Mouse (Mus musculus) heart, postnatal 0 days (tissue): ENCODE data around the gene Atf5. TPM values are rescaled to one million over a fixed set of nuclear protein-coding genes. Genes with fewer than 3 reads are reported as not detected.

Experiments
- ATAC-seq: fragments of 200-750 bp; cut with Nextera tagmentation; 2 replicates; pipeline ENCODE4 v1.8.0; 2017; ENCODE audit warnings: low read depth, moderate number of reproducible peaks, moderate library complexity; ENCODE audit not compliant: insufficient read depth
- DNase-seq: peaks from one replicate; pipeline ENCODE4 v3.0.0-alpha.2; 2016; ENCODE audit warnings: low spot score
- H3K27ac ChIP-seq: fragments of 300-500 bp; sonication (generic); 2 replicates; pipeline ENCODE4 v1.5.1; 2014; ENCODE audit warnings: low read depth, mild to moderate bottlenecking
- H3K27me3 ChIP-seq: fragments of 300-500 bp; sonication (generic); 2 replicates; pipeline ENCODE4 v1.6.1; 2014; ENCODE audit warnings: low read length, mixed read lengths; ENCODE audit not compliant: control insufficient read depth, insufficient read depth
- H3K36me3 ChIP-seq: fragments of 300-500 bp; sonication (generic); replicated peaks from 2 replicates; pipeline ENCODE4 v1.6.1; 2014; ENCODE audit warnings: low read length, mixed read lengths; ENCODE audit not compliant: control insufficient read depth, insufficient read depth
- H3K4me1 ChIP-seq: fragments of 300-500 bp; sonication (generic); 2 replicates; pipeline ENCODE4 v1.6.1; 2014; ENCODE audit warnings: antibody characterized with exemption; ENCODE audit not compliant: control insufficient read depth, insufficient read depth
- H3K4me2 ChIP-seq: fragments of 300-500 bp; sonication (generic); 2 replicates; pipeline ENCODE4 v1.6.1; 2014; ENCODE audit warnings: low read depth, mild to moderate bottlenecking, low read length, moderate library complexity
- H3K4me3 ChIP-seq: fragments of 300-500 bp; sonication (generic); 2 replicates; pipeline ENCODE4 v1.5.1; 2014; ENCODE audit warnings: low read depth, low read length
- H3K9ac ChIP-seq: fragments of 300-500 bp; sonication (generic); replicated peaks from 2 replicates; pipeline ENCODE4 v1.6.1; 2014; ENCODE audit warnings: low read depth, low read length, mixed read lengths
- H3K9me3 ChIP-seq: fragments of 300-500 bp; sonication (generic); replicated peaks from 2 replicates; pipeline ENCODE4 v1.6.1; 2016; ENCODE audit warnings: low read length; ENCODE audit not compliant: control insufficient read depth
- CTCF ChIP-seq: IDR thresholded peaks from 2 replicates; pipeline ENCODE4 v1.5.1; 2016; ENCODE audit warnings: antibody characterized with exemption, control low read depth, low read depth
- EP300 ChIP-seq: IDR thresholded peaks from 2 replicates; pipeline ENCODE4 v1.6.1; 2016; ENCODE audit warnings: antibody characterized with exemption, low read depth
- WGBS: fragments of 180-500 bp; shearing (Covaris S2); extraction: QIAGEN DNeasy Blood & Tissue Kit; methylation state at CpG from one replicate; pipeline ENCODE4 v1.1.7; 2014; 5-methylcytosine and 5-hydroxymethylcytosine counted together
- polyA plus RNA-seq: library from polyadenylated mRNA; unstranded; fragments of >200 nt; fragmentation: Nextera tagmentation; extraction: Ambion mirVana; gene quantifications from 2 replicates; pipeline ENCODE4 v1.2.1, GENCODE M21; 2015
- total RNA-seq: library from RNA; depleted of rRNA; stranded (reverse); fragments of >200 nt; gene quantifications from 2 replicates; pipeline ENCODE4 v1.2.3, GENCODE M21; 2014; ENCODE audit warnings: low replicate concordance

Gene Atf5
- total and polyA plus RNA-seq, 2 experiments from 2014 or later: 3.0 to 16.0 TPM

- WGBS: 85% methylated on average over 36 of the region's 36 CpGs
- no peak overlapping the region for H3K4me3 ChIP-seq
- no peak overlapping the region for H3K4me2 ChIP-seq
- no peaks in the 10 kb centered on the region for H3K9me3 ChIP-seq
- no peak overlapping the region for H3K27ac ChIP-seq
- DNase-seq (no peak), ATAC-seq (no peak)
- no peaks in the 10 kb centered on the region for H3K27me3 ChIP-seq
- peaks cover 33% of the 10 kb centered on the region for H3K4me1 ChIP-seq
- no peak for TF ChIP-seq EP300
- TF ChIP-seq CTCF: no peak
- H3K36me3 ChIP-seq: 0 out of 2 replicates have a peak, but pooled peaks cover 4% of the 10 kb centered on the region
- H3K9ac ChIP-seq: no peak overlapping the region
Measured at GRCm38 (mm10) chr7:44852259-44853027, 36.0 kb upstream of the Atf5 start.

- DNase-seq: no peak
- TF ChIP-seq CTCF (no peak), EP300 (no peak)
- peaks cover 34% of the 10 kb centered on the region for H3K4me1 ChIP-seq
- peaks cover 7% of the 10 kb centered on the region for H3K36me3 ChIP-seq
- H3K4me2 ChIP-seq: no peak overlapping the region
- no peak overlapping the region for H3K27ac ChIP-seq
- no peak overlapping the region for H3K9ac ChIP-seq
- 88% methylated on average over 12 of the region's 12 CpGs for WGBS
- H3K9me3 ChIP-seq: no peaks in the 10 kb centered on the region
- H3K27me3 ChIP-seq: no peaks in the 10 kb centered on the region
- H3K4me3 ChIP-seq: no peak overlapping the region
- ATAC-seq: no peak
Measured at GRCm38 (mm10) chr7:44851625-44852234, 35.3 kb upstream of the Atf5 start.

GRCm38 (mm10) chr7:44850789-44851624 is 34.5 kb upstream of the Atf5 start:
- Histone ChIP-seq H3K4me2 (peak overlapping the region; percentile 82), H3K36me3 (peaks cover 14% of the 10 kb centered on the region)

GRCm38 (mm10) chr7:44850146-44850545 is 33.7 kb upstream of the Atf5 start:
- Histone ChIP-seq H3K27me3 (no peaks in the 10 kb centered on the region), H3K36me3 (peaks cover 23% of the 10 kb centered on the region), H3K4me1 (peaks cover 25% of the 10 kb centered on the region), H3K9ac (peak overlapping the region; percentile 83), H3K27ac (peak overlapping the region; percentile 98), H3K4me3 (peak overlapping the region; percentile 81), H3K9me3 (no peaks in the 10 kb centered on the region), H3K4me2 (peak overlapping the region; percentile 82)
- TF ChIP-seq EP300: no peak; the same call in 1 of the 2 replicates
- TF ChIP-seq CTCF: no peak
- DNase-seq (peak; percentile 63), ATAC-seq (peak; percentile 15)
- 0% methylated on average over 32 of the region's 33 CpGs for WGBS

More at GRCm38 (mm10) chr7:44850789-44851624, 34.5 kb upstream of the Atf5 start:
- DNase-seq: no peak
- Histone ChIP-seq H3K27me3 (no peaks in the 10 kb centered on the region), H3K27ac (peak overlapping the region; percentile 98), H3K9me3 (no peaks in the 10 kb centered on the region), H3K4me1 (peaks cover 28% of the 10 kb centered on the region), H3K4me3 (peak overlapping the region; percentile 81), H3K9ac (peak overlapping the region; percentile 83)
- TF ChIP-seq CTCF (no peak), EP300 (no peak)
- 56% methylated on average over 8 of the region's 8 CpGs for WGBS
- no peak for ATAC-seq

- under 1% methylated on average over 41 of the region's 41 CpGs for WGBS
- Histone ChIP-seq H3K9ac (peak overlapping the region; percentile 83), H3K4me1 (peaks cover 21% of the 10 kb centered on the region), H3K36me3 (peaks cover 29% of the 10 kb centered on the region), H3K4me2 (peak overlapping the region; percentile 82), H3K27me3 (no peaks in the 10 kb centered on the region), H3K9me3 (no peaks in the 10 kb centered on the region), H3K27ac (peak overlapping the region; percentile 98), H3K4me3 (peak overlapping the region; percentile 81)
- DNase-seq (peak; percentile 96), ATAC-seq (peak; percentile 67)
- TF ChIP-seq CTCF (no peak), EP300 (0 out of 2 replicates have a peak, but pooled peaks have one; percentile 62)
Measured at GRCm38 (mm10) chr7:44849416-44850111, 33.1 kb upstream of the Atf5 start.
